Mouse (Mus musculus): Measurements from ENCODE around the gene Ypel4. TPM values are rescaled to one million over a fixed set of nuclear protein-coding genes. Genes with fewer than 3 reads are reported as not detected.

Ypel4 gene
- polyA plus RNA-seq, 1 experiment from 2014 or later = 3.4 TPM

DNA sequence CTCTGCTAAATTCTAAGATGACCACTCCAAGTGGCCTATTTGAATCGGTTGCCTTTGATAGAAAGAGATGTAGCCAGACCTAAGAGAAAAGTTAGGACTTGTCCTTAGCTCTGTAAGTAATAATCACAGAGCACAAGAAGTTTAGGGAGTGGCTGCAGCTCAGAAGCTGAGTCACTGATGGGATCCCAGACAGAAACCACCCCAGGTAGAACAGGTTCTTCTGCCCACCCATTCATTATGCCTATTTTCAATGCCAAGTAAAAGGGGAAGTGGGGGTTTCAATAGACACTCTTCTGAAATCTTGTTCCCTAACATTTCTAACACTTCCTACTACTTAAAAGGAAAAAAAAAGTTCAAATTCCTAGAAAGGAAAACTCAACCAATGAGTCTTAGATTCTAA lies 28.6 kb upstream of the Ypel4 start:
- WGBS = 60% methylated on average over 1 of the region's 1 CpGs
- H3K4me2 ChIP-seq (replicated peaks; ENCODE audit: low read depth, low read length) = no peak overlapping the region
- no peaks in the 10 kb centered on the region for H3K4me1 ChIP-seq (ENCODE audit: insufficient read depth, low read depth, low read length)
- ATAC-seq = peak; percentile 44; the same call in 1 of the 2 replicates
- peak overlapping the region; percentile 38; the same call in 1 of the 2 replicates for H3K27ac ChIP-seq (ENCODE audit: low read length)
- H3K27me3 ChIP-seq (replicated peaks; ENCODE audit: insufficient read depth, low read length) = no peaks in the 10 kb centered on the region
- H3K4me3 ChIP-seq (ENCODE audit: low read depth, low read length) = no peak overlapping the region
- H3K9me3 ChIP-seq (ENCODE audit: low read length) = no peaks in the 10 kb centered on the region
- peak; percentile 24 for DNase-seq (ENCODE audit: low spot score)
- H3K36me3 ChIP-seq (ENCODE audit: insufficient read depth, low read length) = no peaks in the 10 kb centered on the region
- no peak overlapping the region for H3K9ac ChIP-seq (replicated peaks; ENCODE audit: low read depth)
- TF ChIP-seq CTCF (IDR thresholded peaks at IDR 0.05) (no peak), EP300 (IDR thresholded peaks at IDR 0.05) (0 out of 2 replicates have a peak, but pooled peaks have one; percentile 13)

DNA sequence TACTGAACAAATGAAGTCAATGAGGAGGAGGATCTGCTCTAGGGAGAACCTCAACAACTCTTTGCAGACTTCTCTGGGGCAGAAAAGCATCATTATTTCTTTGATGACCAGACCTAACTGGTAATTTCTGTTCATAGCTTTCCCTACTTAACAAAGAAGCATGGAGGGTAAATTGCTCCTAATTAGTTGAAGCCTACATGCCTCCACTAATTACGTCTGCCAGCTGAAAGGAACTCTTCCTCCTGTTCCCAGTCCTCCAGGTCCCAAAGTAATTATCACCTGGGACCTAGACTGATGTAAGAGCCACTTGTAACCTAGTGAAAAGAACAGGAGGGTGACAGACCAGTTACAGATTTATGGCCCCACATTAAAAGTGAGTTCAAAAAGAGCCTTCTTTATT lies 26.3 kb upstream of the Ypel4 start:
- ATAC-seq (no peak), DNase-seq (ENCODE audit: low spot score) (no peak)
- Histone ChIP-seq H3K4me1 (ENCODE audit: insufficient read depth, low read depth, low read length) (no peaks in the 10 kb centered on the region), H3K27me3 (replicated peaks; ENCODE audit: insufficient read depth, low read length) (no peaks in the 10 kb centered on the region), H3K36me3 (ENCODE audit: insufficient read depth, low read length) (no peaks in the 10 kb centered on the region), H3K9ac (replicated peaks; ENCODE audit: low read depth) (no peak overlapping the region), H3K4me2 (replicated peaks; ENCODE audit: low read depth, low read length) (no peak overlapping the region), H3K27ac (ENCODE audit: low read length) (no peak overlapping the region), H3K4me3 (ENCODE audit: low read depth, low read length) (no peak overlapping the region), H3K9me3 (ENCODE audit: low read length) (no peaks in the 10 kb centered on the region)
- 72% methylated on average over 1 of the region's 1 CpGs for WGBS
- no peak for TF ChIP-seq EP300 (IDR thresholded peaks at IDR 0.05)
- TF ChIP-seq CTCF (IDR thresholded peaks at IDR 0.05) = no peak

DNA sequence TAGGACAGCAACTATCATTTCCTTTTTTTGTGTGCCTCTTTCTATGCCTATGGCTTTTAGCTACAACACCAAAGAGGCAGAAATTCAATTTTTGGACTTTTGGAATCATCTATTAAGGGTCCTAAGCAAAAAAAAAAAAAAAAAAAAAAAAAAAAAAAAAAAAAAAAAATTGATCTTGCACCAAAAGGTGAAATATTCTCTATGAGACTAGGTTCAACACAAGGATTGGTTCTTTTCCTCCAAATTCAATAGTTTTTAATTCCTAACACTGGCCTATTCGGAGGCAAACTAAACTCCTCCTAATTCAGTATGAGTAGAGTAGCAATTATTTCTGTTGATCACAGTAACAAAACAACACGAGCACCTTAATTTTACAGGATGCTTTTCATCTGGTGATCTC lies 22.0 kb upstream of the Ypel4 start:
- no peak overlapping the region for H3K27ac ChIP-seq (ENCODE audit: low read length)
- no peaks in the 10 kb centered on the region for H3K9me3 ChIP-seq (ENCODE audit: low read length)
- no peak for DNase-seq (ENCODE audit: low spot score)
- no peaks in the 10 kb centered on the region; the same call in 1 of the 2 replicates for H3K4me1 ChIP-seq (ENCODE audit: insufficient read depth, low read depth, low read length)
- H3K36me3 ChIP-seq (ENCODE audit: insufficient read depth, low read length) = no peaks in the 10 kb centered on the region
- no peak for TF ChIP-seq EP300 (IDR thresholded peaks at IDR 0.05)
- TF ChIP-seq CTCF (IDR thresholded peaks at IDR 0.05) = no peak
- no peak overlapping the region for H3K4me2 ChIP-seq (replicated peaks; ENCODE audit: low read depth, low read length)
- ATAC-seq = no peak
- 87% methylated on average over 2 of the region's 2 CpGs for WGBS
- H3K9ac ChIP-seq (replicated peaks; ENCODE audit: low read depth) = no peak overlapping the region
- no peaks in the 10 kb centered on the region for H3K27me3 ChIP-seq (replicated peaks; ENCODE audit: insufficient read depth, low read length)
- H3K4me3 ChIP-seq (ENCODE audit: low read depth, low read length) = no peak overlapping the region

DNA sequence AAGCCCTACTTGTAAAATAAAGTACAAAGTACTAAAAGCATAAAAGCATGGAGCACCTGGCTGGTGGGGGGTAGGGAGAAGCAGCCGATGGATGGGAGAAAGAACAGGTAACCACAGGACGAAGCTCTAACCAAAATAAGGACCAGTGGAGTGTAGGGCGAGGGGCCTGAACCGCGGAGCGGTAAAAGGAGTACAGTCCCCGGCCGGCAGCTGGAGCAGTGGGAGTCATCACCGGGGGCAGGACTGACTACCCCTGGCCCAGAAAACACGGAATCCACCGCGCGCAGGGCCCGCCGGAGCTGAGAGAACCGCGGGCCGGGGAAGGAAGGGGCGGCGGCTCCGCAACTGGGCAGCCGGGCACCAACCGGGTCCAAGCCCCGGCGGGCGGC lies 19.4 kb upstream of the Ypel4 start:
- Histone ChIP-seq H3K9me3 (ENCODE audit: low read length) (no peaks in the 10 kb centered on the region), H3K27me3 (replicated peaks; ENCODE audit: insufficient read depth, low read length) (no peaks in the 10 kb centered on the region), H3K4me1 (ENCODE audit: insufficient read depth, low read depth, low read length) (no peaks in the 10 kb centered on the region; the same call in 1 of the 2 replicates), H3K4me2 (replicated peaks; ENCODE audit: low read depth, low read length) (peak overlapping the region; percentile 84), H3K36me3 (ENCODE audit: insufficient read depth, low read length) (no peaks in the 10 kb centered on the region), H3K4me3 (ENCODE audit: low read depth, low read length) (peak overlapping the region; percentile 92), H3K27ac (ENCODE audit: low read length) (peak overlapping the region; percentile 97), H3K9ac (replicated peaks; ENCODE audit: low read depth) (peak overlapping the region; percentile 90)
- DNase-seq (ENCODE audit: low spot score) (no peak), ATAC-seq (no peak)
- WGBS = 0% methylated on average over 17 of the region's 26 CpGs
- TF ChIP-seq EP300 (IDR thresholded peaks at IDR 0.05) = no peak
- TF ChIP-seq CTCF (IDR thresholded peaks at IDR 0.05) = no peak

DNA sequence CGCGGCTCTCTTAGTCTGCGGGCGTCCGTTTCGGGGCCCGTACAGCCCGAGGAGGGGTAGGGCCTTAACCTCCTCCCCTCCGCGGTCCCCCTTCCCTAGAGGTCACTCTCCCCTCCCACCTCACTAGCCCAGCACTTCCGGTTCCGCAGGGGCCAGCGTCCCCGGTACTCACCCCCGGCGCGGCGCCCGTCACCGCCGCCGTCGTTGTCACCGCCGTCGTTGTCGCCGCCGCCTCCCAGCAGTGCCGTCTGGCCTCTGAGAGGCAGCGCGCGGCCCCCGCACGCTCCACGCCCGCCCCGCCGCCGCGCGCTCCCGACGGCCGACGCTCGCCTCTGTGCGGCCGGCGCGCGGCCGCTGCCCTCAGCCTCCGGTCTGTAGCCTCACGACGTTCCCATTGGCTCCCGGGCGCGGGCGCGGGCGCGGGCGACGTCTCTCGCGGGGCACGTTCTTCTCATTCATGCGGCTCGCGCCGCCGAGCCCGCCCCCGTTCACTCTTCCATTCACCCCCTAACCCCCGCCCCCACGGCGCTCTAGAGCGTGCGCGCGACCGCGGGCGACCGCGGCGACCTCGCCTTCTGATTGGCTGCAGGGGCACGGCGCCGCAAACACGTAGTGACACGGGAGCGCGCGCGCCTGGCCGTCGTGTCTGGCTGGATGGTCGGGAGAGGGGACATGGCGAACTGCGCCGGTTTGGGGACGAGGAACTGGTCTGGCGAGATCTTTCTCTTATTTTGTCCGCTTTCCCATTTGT lies 18.9 kb upstream of the Ypel4 start, which contains the start of gene Zdhhc5:
Zdhhc5 (minus strand) TSS at position 370 of the 751 bp plus-strand sequence.
- H3K27ac ChIP-seq (ENCODE audit: low read length) = peak within 1 kb of the TSS; percentile 97
- no peaks in the 10 kb centered on the region; the same call in 1 of the 2 replicates for H3K4me1 ChIP-seq (ENCODE audit: insufficient read depth, low read depth, low read length)
- H3K4me2 ChIP-seq (replicated peaks; ENCODE audit: low read depth, low read length) = peak within 1 kb of the TSS; percentile 84
- H3K9me3 ChIP-seq (ENCODE audit: low read length) = no peaks in the 10 kb centered on the region
- DNase-seq (ENCODE audit: low spot score) = peak; percentile 99
- H3K27me3 ChIP-seq (replicated peaks; ENCODE audit: insufficient read depth, low read length) = no peaks in the 10 kb centered on the region
- ATAC-seq = peak; percentile 93
- WGBS = under 1% methylated on average over 63 of the region's 107 CpGs
- H3K36me3 ChIP-seq (ENCODE audit: insufficient read depth, low read length) = no peaks in the 10 kb centered on the region
- H3K9ac ChIP-seq (replicated peaks; ENCODE audit: low read depth) = peak within 1 kb of the TSS; percentile 90
- TF ChIP-seq CTCF (IDR thresholded peaks at IDR 0.05) (no peak), EP300 (IDR thresholded peaks at IDR 0.05) (no peak)
- peak within 1 kb of the TSS; percentile 92 for H3K4me3 ChIP-seq (ENCODE audit: low read depth, low read length)

DNA sequence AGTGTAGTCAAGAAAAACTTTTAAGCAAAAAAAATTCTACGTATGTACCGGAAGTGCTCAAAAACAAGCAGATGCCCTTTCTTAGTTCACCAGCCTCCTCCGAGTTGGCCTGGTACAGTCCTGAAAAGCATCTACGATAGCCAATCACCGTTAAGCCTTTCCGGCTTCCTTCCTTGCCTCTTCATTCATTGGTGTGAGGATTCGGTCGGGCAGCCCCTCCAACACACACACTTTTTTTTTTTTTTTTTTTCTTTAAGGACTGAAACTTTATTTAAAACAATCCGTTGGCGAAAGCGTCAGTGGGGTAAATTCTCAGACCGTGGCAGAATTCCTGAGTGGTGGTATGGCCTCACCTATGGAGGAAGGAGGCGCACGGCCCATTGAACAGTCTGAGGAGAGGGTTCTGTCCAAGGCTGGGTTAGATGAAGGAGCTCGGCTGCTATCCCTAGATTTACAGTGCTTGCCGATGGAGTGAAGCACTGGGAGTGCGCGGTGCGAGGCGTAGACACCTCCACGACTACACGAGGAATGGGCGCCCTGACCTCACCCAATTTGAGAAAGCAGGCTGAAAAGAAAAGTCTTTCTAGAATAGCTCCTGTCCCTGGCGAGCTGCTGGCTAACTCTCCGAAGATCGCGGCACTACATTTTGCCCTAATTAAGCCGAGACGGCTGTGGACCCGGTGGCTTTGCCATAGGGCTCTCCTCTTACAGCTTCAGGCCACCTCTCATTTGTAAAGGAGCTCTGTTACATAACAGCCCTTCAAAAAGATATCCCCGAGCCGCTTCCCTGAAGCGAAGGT lies 18.1 kb upstream of the Ypel4 start:
- Histone ChIP-seq H3K27ac (ENCODE audit: low read length) (peak overlapping the region; percentile 97), H3K4me3 (ENCODE audit: low read depth, low read length) (peak overlapping the region; percentile 92), H3K4me1 (ENCODE audit: insufficient read depth, low read depth, low read length) (no peaks in the 10 kb centered on the region; the same call in 1 of the 2 replicates), H3K9ac (replicated peaks; ENCODE audit: low read depth) (peak overlapping the region; percentile 70), H3K4me2 (replicated peaks; ENCODE audit: low read depth, low read length) (peak overlapping the region; percentile 84), H3K36me3 (ENCODE audit: insufficient read depth, low read length) (no peaks in the 10 kb centered on the region), H3K9me3 (ENCODE audit: low read length) (no peaks in the 10 kb centered on the region), H3K27me3 (replicated peaks; ENCODE audit: insufficient read depth, low read length) (no peaks in the 10 kb centered on the region)
- DNase-seq (ENCODE audit: low spot score) (peak; percentile 99), ATAC-seq (peak; percentile 93)
- WGBS = under 1% methylated on average over 33 of the region's 33 CpGs
- peak; percentile 69 for TF ChIP-seq EP300 (IDR thresholded peaks at IDR 0.05)
- TF ChIP-seq CTCF (IDR thresholded peaks at IDR 0.05) = no peak

Data from lung, postnatal 0 days (tissue).